Mouse (Mus musculus) megakaryocyte, embryonic 14.5 days (primary cell): ENCODE measurements around the gene Mrgprb2. TPM values are rescaled to one million over a fixed set of nuclear protein-coding genes. Genes with fewer than 3 reads are reported as not detected.

Source experiments
- H3K27me3 ChIP-seq: replicated peaks from 2 replicates; pipeline ENCODE3; 2012; ENCODE audit warnings: inconsistent platforms
- H3K36me3 ChIP-seq: replicated peaks from 2 replicates; pipeline ENCODE3; 2012; ENCODE audit warnings: low read length, inconsistent platforms, mixed read lengths
- H3K4me1 ChIP-seq: 2 replicates; pipeline ENCODE4 v1.6.1; 2012; ENCODE audit warnings: inconsistent platforms
- H3K4me3 ChIP-seq: replicated peaks from 2 replicates; pipeline ENCODE3; 2012; ENCODE audit warnings: moderate library complexity, mild to moderate bottlenecking, inconsistent platforms
- H3K9me3 ChIP-seq: 2 replicates; pipeline ENCODE4 v1.6.1; 2012; ENCODE audit warnings: inconsistent platforms
- FLI1 ChIP-seq: IDR thresholded peaks from 2 replicates; pipeline ENCODE4 v1.6.1; 2012; ENCODE audit warnings: low read length, inconsistent platforms, mixed read lengths
- GATA1 ChIP-seq: IDR thresholded peaks from 3 replicates; pipeline ENCODE4 v1.6.1; 2012; ENCODE audit warnings: mixed read lengths, low read length, inconsistent platforms, borderline replicate concordance
- polyA plus RNA-seq: library from polyadenylated mRNA; stranded (reverse); fragments of >175 nt; gene quantifications from 2 replicates; pipeline ENCODE4 v1.2.3, GENCODE M21; 2012; ENCODE audit warnings: low replicate concordance; ENCODE audit not compliant: insufficient read depth

The Mrgprb2 gene
- not detected in 2 replicates for polyA plus RNA-seq

DNA sequence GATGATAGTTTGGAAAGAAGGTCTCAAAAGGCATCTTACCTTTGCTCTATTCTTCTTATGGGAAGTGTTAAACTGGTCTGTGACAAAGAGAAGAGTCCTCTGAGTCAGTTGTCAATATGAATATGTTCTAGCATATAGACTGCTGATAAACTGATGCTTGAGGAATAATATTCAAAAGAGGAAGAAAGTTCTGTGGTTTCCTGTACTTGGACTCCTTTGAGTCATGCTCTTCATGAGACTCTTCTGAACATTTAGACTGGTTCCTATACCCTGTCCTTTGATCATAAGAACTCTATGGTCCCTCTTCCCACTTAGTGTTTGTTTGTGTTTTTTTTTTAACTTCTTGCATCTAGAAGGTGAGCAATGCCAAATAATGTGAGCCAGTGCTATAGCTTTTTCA, at the start of gene Mrgprb2:
Gene Mrgprb2, minus strand, starts transcription at position 101 of the 400 bp plus-strand sequence.
- no peak for TF ChIP-seq GATA1
- TF ChIP-seq FLI1 = no peak
- H3K9me3 ChIP-seq = no peaks in the 10 kb centered on the region
- H3K36me3 ChIP-seq = no peaks in the 10 kb centered on the region
- H3K4me3 ChIP-seq = no peak within 1 kb of the TSS
- H3K27me3 ChIP-seq = no peaks in the 10 kb centered on the region
- H3K4me1 ChIP-seq = no peaks in the 10 kb centered on the region

Other genes with a start within 250 kb of the Mrgprb2 start
- gene Mrgprb8, start 169.6 kb downstream of the Mrgprb2 start, polyA plus RNA-seq = not detected in 2 replicates
- gene Mrgprb1, start 101.7 kb downstream of the Mrgprb2 start, polyA plus RNA-seq = not detected in 2 replicates
- gene Mrgprx2, start 58.8 kb downstream of the Mrgprb2 start, polyA plus RNA-seq = not detected in 2 replicates
- not detected in 2 replicates for gene Mrgprb3, start 85.7 kb upstream of the Mrgprb2 start, polyA plus RNA-seq
- gene Zdhhc13, start 230.9 kb upstream of the Mrgprb2 start, polyA plus RNA-seq = 1.9 and 3.1 TPM in 2 replicates